Mouse (Mus musculus) B cell, adult 67 days (primary cell): ENCODE data around the gene Bola1. TPM values are rescaled to one million over a fixed set of nuclear protein-coding genes. Genes with fewer than 3 reads are reported as not detected.

Experiments
- total RNA-seq, 2 experiments: library from RNA; stranded (reverse); gene quantifications; 4 replicates each; pipeline ENCODE4 v1.2.4; 2023

The Bola1 gene
- 10 to 100 TPM in 1 of 2 experiments, 1 to 10 TPM in 1; 8.9 to 12.7 TPM for total RNA-seq

DNA sequence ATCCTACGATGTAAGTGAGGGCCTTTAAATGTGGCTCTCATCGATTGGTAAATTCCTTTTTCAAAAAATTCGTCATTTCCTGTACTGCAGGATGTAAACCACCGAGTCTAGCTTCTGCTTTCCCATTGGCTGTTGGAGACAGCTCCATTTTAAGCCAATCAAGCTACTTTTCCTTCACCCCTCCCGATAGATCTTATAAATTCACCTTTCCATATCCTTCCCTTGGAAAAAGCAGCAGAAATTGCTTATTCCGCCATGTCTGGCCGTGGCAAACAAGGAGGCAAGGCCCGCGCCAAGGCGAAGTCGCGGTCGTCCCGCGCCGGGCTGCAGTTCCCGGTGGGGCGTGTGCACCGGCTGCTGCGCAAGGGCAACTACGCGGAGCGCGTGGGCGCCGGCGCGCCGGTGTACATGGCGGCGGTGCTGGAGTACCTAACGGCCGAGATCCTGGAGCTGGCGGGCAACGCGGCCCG, at the start of gene Bola1, which contains the start of gene Hist2h2ab:
Bola1 (minus strand) TSS at position 49 of the 470 bp plus-strand sequence.
Hist2h2ab (plus strand) TSS at position 205 of the 470 bp plus-strand sequence.

DNA sequence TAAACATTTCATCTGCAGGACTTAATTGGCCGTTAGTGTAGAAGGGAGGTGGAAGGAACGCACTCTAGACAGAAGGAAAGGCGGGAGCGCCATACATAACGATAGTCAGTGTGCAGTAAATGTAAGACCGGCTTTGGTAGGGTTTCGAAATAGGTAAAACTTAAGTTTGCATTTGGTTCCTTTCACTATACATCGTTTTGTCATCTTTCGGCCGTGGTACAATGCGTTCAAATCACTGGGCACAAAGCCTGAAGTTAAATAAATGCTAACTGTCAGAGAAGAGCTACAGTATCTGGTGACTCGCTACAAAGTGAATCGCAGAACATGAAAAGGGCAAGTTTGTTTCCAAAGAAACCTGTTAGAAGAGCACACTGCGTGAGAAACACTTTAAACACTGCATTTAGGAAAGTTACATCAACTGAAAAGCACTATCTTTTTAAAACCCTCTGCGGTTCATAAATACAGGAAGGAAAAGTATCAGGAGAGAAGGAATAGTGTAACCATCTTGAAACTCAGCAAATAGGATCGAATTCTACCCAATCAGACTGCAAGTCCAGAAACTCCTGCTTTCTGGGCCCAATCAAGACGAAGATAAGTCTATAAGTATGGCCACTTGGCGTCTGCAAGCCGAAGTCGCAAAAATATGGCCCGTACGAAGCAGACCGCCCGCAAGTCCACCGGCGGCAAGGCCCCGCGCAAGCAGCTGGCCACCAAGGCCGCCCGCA, 48.7 kb upstream of the Bola1 start, which contains the start of gene Hist2h3b:
Hist2h3b (plus strand) TSS at position 604 of the 725 bp plus-strand sequence.

DNA sequence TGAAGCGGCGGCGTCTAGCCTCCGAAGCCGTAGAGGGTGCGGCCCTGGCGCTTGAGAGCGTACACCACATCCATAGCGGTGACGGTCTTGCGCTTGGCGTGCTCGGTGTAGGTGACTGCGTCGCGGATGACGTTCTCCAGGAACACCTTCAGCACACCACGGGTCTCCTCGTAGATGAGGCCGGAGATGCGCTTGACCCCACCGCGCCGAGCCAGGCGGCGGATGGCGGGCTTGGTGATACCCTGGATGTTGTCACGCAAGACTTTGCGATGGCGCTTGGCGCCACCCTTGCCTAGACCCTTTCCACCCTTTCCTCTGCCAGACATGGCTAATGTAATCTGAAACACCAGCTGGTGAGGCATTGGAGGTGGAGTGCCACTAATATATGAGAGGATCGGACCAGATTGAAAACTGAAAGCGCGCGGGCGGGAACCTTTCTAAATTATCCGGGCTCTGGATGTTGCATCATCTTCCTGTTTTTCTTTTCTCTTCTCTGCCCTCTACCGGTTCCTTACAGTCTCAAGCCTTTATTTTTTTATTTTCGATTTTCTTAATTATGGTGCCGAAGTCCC, 43.6 kb upstream of the Bola1 start, which contains the start of gene Hist2h4:
Hist2h4 (minus strand) TSS at position 333 of the 572 bp plus-strand sequence.

GRCm38 (mm10) chr3:96246427-96246856, 26.9 kb upstream of the Bola1 start, which contains the start of gene Hist2h3c1:
TSS of gene Hist2h3c1 (plus strand) at chr3:96246685.

DNA sequence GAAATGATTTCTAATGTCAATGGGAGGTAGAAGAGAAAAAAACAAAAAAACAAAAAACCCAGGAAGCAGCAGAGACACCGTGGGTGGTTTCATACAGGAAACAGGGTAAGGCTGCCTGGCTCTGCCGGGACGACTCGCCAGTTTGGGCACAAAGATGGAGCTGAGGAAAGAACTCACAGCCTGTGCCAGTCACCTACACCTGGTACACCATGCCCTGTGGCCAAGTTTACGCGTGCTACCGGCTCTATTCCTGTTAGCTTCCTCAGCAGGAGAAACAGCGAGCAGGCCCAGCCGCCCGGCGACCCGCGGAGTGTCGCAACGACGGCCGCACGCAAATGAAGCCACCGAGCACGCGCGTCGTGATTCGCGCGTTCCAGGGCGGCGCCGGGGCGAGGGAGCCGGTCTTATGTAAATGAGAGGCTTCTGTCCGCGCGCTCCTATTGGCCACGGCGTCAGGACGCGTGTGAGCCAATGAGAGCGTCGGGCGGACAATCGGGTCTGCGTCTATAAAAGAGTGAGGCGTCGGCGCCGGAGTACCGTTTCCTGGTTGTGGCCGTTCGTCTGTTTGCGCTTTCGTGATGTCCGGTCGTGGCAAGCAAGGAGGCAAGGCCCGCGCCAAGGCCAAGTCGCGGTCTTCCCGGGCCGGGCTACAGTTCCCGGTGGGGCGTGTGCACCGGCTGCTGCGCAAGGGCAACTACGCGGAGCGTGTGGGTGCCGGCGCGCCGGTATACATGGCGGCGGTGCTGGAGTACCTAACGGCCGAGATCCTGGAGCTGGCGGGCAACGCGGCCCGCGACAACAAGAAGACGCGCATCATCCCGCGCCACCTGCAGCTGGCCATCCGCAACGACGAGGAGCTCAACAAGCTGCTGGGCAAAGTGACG, 25.7 kb upstream of the Bola1 start, which contains the start of gene Hist2h2aa1:
Hist2h2aa1 (plus strand) TSS at position 495 of the 884 bp plus-strand sequence.

DNA sequence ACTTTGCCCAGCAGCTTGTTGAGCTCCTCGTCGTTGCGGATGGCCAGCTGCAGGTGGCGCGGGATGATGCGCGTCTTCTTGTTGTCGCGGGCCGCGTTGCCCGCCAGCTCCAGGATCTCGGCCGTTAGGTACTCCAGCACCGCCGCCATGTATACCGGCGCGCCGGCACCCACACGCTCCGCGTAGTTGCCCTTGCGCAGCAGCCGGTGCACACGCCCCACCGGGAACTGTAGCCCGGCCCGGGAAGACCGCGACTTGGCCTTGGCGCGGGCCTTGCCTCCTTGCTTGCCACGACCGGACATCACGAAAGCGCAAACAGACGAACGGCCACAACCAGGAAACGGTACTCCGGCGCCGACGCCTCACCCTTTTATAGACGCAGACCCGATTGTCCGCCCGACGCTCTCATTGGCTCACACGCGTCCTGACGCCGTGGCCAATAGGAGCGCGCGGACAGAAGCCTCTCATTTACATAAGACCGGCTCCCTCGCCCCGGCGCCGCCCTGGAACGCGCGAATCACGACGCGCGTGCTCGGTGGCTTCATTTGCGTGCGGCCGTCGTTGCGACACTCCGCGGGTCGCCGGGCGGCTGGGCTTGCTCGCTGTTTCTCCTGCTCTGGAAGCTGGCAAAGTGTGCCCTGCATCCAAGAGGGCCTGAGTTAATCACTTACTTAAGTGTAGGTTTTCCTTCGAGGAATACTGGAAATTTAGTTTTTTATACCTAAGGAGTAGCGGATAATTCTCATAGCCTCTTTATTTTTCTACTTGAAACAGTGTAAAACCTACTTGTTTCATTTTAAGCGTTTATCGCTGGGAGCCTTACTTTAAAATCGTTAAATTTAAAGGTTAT, 20.7 kb upstream of the Bola1 start, which contains the start of gene Hist2h2aa2:
Hist2h2aa2 (minus strand) TSS at position 328 of the 850 bp plus-strand sequence.

GRCm38 (mm10) chr3:96238954-96239793, 19.7 kb upstream of the Bola1 start, which contains the start of gene Hist2h3c2:
TSS of gene Hist2h3c2 (minus strand) at chr3:96239127.

GRCm38 (mm10) chr3:96220765-96221639, 1.5 kb upstream of the Bola1 start, which contains the start of the genes Hist2h2ac and Hist2h2be:
TSS of gene Hist2h2ac (minus strand) at chr3:96220880.
TSS of gene Hist2h2be (plus strand) at chr3:96221119.

DNA sequence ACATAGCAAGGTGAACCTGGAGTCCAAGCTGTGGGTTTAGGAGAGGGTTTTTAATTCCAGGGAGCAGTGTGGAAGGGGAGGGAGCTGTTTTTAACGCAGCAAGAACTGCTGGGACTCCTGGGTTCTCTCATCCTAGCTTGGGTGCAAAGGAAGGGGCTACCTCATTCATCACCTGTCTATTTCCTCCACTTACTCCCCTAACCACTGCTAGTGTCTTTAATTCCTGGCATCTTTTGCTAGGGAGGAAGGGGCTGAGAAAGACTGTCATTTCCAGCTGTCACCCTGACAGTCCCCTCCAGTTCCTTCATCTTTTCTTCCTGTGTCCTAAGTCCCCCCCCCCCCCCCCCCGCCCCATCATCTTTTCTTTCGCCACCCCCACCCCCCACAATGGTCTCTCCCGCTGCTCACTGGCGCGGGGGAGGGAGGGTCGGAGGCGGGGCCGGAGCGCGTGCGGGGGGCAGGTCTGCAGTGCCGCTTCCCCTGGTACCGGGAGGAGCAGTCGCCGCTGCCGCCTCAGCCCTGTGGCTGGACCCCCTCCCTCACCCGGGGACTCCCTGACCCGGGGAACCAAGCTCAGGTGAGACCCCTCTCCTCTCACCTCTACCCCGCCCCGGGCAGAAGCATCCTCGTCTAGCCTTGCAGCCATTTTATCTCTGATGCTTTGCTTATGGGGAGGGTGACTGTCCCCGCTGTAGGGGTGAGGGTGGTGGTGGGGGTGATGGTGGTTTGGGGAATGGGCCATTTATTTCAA, 38.6 kb downstream of the Bola1 start, which contains the start of gene Sv2a:
Sv2a (plus strand) TSS at position 425 of the 751 bp plus-strand sequence.

GRCm38 (mm10) chr3:96172197-96173178, 47.0 kb downstream of the Bola1 start, which contains the start of gene Sf3b4:
TSS of gene Sf3b4 (plus strand) at chr3:96172332.

GRCm38 (mm10) chr3:96161869-96162840, 57.4 kb downstream of the Bola1 start, which contains the start of gene Mtmr11:
TSS of gene Mtmr11 (plus strand) at chr3:96162004.

